ENCODE assay signal across 21 mouse cellular contexts in genomic region chr17:23653324-23653723, GRCm38 (mm10). TPM values are rescaled to one million over a fixed set of nuclear protein-coding genes. Genes with fewer than 3 reads are reported as not detected.
A peak's percentile ranks its signal among the peaks of the same experiment; 100 is the strongest.
DNase-seq lines count a peak whose midpoint lies in the region; ATAC-seq and TF ChIP-seq lines count a peak whose summit lies in the region.
"Had no signal": no experiment of that assay in that cellular context is flagged by ENCODE, and none has a peak within 500 bp of the region (broad histone marks: within the 10 kb centered on the region; RNA-seq: fewer than 3 reads in every experiment).

No protein-coding gene starts in this region.

- TF ChIP-seq POLR2A in kidney, adult 2 months (IDR thresholded peaks at IDR 0.05; ENCODE audit: low read depth, low read length), result no peak

- no peak for DNase-seq in forebrain, postnatal 0 days
- DNase-seq in forebrain, embryonic 10.5 days (ENCODE audit: extremely low spot score, low spot score), result no peak
- no peak for DNase-seq in kidney, postnatal 0 days (ENCODE audit: low spot score)
- no peak for DNase-seq in kidney, adult 2 months
- DNase-seq in MN1 (ENCODE audit: low spot score), result peak; percentile 30
- DNase-seq in thymus, postnatal 25 days, result no peak
- DNase-seq in left cerebral cortex, postnatal 25 days (ENCODE audit: low spot score in 2 of 2), result no peak
- DNase-seq: adrenal gland, postnatal 10 days; cerebellum, adult 11 months; cerebellum, adult 8-10 months; cerebellum, postnatal 14 days; gastrocnemius, postnatal 10 days; heart, postnatal 10 days; heart, postnatal 4 days had no signal

- 75% methylated on average over 1 of the region's 2 CpGs for WGBS in forebrain, postnatal 0 days
- WGBS in forebrain, embryonic 10.5 days, result 86% methylated on average over 2 of the region's 2 CpGs
- 93% methylated on average over 1 of the region's 2 CpGs for WGBS in kidney, postnatal 0 days
- WGBS in kidney, adult 2 months, result 80% methylated on average over 2 of the region's 2 CpGs

- intact Hi-C loops in left cerebral cortex, postnatal 25 days (cut with DNase I), result no loop called here

- no peak for ATAC-seq in forebrain, postnatal 0 days
- ATAC-seq in kidney, postnatal 0 days (replicated peaks; ENCODE audit: low FRiP score, low read depth), result no peak
- ATAC-seq in megakaryocyte, adult 5-6 weeks (ENCODE audit: poor library complexity, severe bottlenecking), result peak; percentile 53; the same call in 1 of the 2 replicates
- ATAC-seq: forebrain, embryonic 15.5 days; intestine, embryonic 16.5 days had no signal

- no peak overlapping the region for H3K9ac ChIP-seq in forebrain, postnatal 0 days
- H3K9ac ChIP-seq in kidney, postnatal 0 days (ENCODE audit: low read depth, low read length), result no peak overlapping the region
- H3K9ac ChIP-seq: embryonic facial prominence, embryonic 15.5 days; forebrain, embryonic 15.5 days; hindbrain, embryonic 13.5 days had no signal

- H3K4me2 ChIP-seq in forebrain, postnatal 0 days (ENCODE audit: low read depth), result no peak overlapping the region
- no peak overlapping the region for H3K4me2 ChIP-seq in kidney, postnatal 0 days (ENCODE audit: low read length)
- H3K4me2 ChIP-seq: embryonic facial prominence, embryonic 15.5 days; forebrain, embryonic 15.5 days; hindbrain, embryonic 13.5 days had no signal

- no peaks in the 10 kb centered on the region for H3K36me3 ChIP-seq in forebrain, postnatal 0 days (ENCODE audit: insufficient read depth)
- H3K36me3 ChIP-seq in forebrain, embryonic 10.5 days (replicated peaks), result no peaks in the 10 kb centered on the region
- H3K36me3 ChIP-seq in kidney, postnatal 0 days (ENCODE audit: insufficient read depth, low read length), result no peaks in the 10 kb centered on the region
- H3K36me3 ChIP-seq in kidney, adult 2 months (ENCODE audit: control insufficient read depth, insufficient read depth, low read length), result no peaks in the 10 kb centered on the region
- H3K36me3 ChIP-seq: embryonic facial prominence, embryonic 15.5 days; forebrain, embryonic 15.5 days; hindbrain, embryonic 13.5 days had no signal

- TF ChIP-seq CTCF in forebrain, postnatal 0 days (IDR thresholded peaks at IDR 0.05; ENCODE audit: low read depth), result peak; percentile 21; the same call in 1 of the 2 replicates
- TF ChIP-seq CTCF in kidney, postnatal 0 days (IDR thresholded peaks at IDR 0.05; ENCODE audit: low read depth), result peak; percentile 44
- no peak for TF ChIP-seq CTCF in kidney, adult 2 months (conservative IDR thresholded peaks at IDR 0.05; ENCODE audit: insufficient read depth, insufficient read length, low read depth, low read length)

- H3K9me3 ChIP-seq in forebrain, postnatal 0 days (ENCODE audit: low read length), result no peaks in the 10 kb centered on the region
- H3K9me3 ChIP-seq in forebrain, embryonic 10.5 days, result no peaks in the 10 kb centered on the region
- no peaks in the 10 kb centered on the region for H3K9me3 ChIP-seq in kidney, postnatal 0 days (replicated peaks; ENCODE audit: low read length)
- H3K9me3 ChIP-seq: embryonic facial prominence, embryonic 15.5 days; forebrain, embryonic 15.5 days; hindbrain, embryonic 13.5 days had no signal

- H3K27me3 ChIP-seq in forebrain, postnatal 0 days (ENCODE audit: insufficient read depth, low read length), result no peaks in the 10 kb centered on the region
- H3K27me3 ChIP-seq in forebrain, embryonic 10.5 days (ENCODE audit: poor library complexity, severe bottlenecking), result no peaks in the 10 kb centered on the region; the same call in 1 of the 2 replicates
- H3K27me3 ChIP-seq in kidney, postnatal 0 days (ENCODE audit: insufficient read depth, low read length), result no peaks in the 10 kb centered on the region
- no peaks in the 10 kb centered on the region for H3K27me3 ChIP-seq in kidney, adult 2 months (replicated peaks; ENCODE audit: control insufficient read depth, insufficient read depth, low read length)
- H3K27me3 ChIP-seq: embryonic facial prominence, embryonic 15.5 days; forebrain, embryonic 15.5 days had no signal

- H3K4me1 ChIP-seq in forebrain, postnatal 0 days (ENCODE audit: insufficient read depth), result no peaks in the 10 kb centered on the region
- H3K4me1 ChIP-seq in forebrain, embryonic 10.5 days, result no peaks in the 10 kb centered on the region
- no peaks in the 10 kb centered on the region for H3K4me1 ChIP-seq in kidney, postnatal 0 days (replicated peaks; ENCODE audit: insufficient read depth, low read length)
- no peaks in the 10 kb centered on the region for H3K4me1 ChIP-seq in kidney, adult 2 months (ENCODE audit: control insufficient read depth, insufficient read depth, low read length)
- H3K4me1 ChIP-seq: embryonic facial prominence, embryonic 15.5 days; forebrain, embryonic 15.5 days; hindbrain, embryonic 13.5 days had no signal

- no peak overlapping the region for H3K27ac ChIP-seq in forebrain, postnatal 0 days (ENCODE audit: low read depth, low read length)
- H3K27ac ChIP-seq in forebrain, embryonic 10.5 days, result no peak overlapping the region
- H3K27ac ChIP-seq in kidney, postnatal 0 days, result no peak overlapping the region
- no peak overlapping the region for H3K27ac ChIP-seq in kidney, adult 2 months (ENCODE audit: insufficient read depth, low read depth, low read length)
- H3K27ac ChIP-seq: embryonic facial prominence, embryonic 15.5 days; forebrain, embryonic 15.5 days; hindbrain, embryonic 13.5 days had no signal

- no peak overlapping the region for H3K4me3 ChIP-seq in forebrain, postnatal 0 days (ENCODE audit: low read depth, low read length)
- H3K4me3 ChIP-seq in forebrain, embryonic 10.5 days, result no peak overlapping the region
- no peak overlapping the region for H3K4me3 ChIP-seq in kidney, postnatal 0 days (replicated peaks; ENCODE audit: low read depth, low read length)
- no peak overlapping the region for H3K4me3 ChIP-seq in kidney, adult 2 months (ENCODE audit: insufficient read depth, low read depth, low read length)
- H3K4me3 ChIP-seq: embryonic facial prominence, embryonic 15.5 days; erythroblast, embryonic 14.5 days; forebrain, embryonic 15.5 days; hindbrain, embryonic 13.5 days had no signal

RNA-seq across cellular contexts. Expression of gene Bicdl2, which starts 7.0 kb away (rescaled TPM):
- total RNA-seq in forebrain, postnatal 0 days (2014; rRNA removed), result 0.14 TPM in 1 of 2 replicates, not detected in the other
- polyA plus RNA-seq in forebrain, postnatal 0 days (2015; fragmentation: Nextera tagmentation; extraction: Ambion mirVana), result 0.12 TPM in 1 of 2 replicates, not detected in the other
- 0.27 and 0.37 TPM in 2 replicates for polyA plus RNA-seq in forebrain, embryonic 10.5 days (2016; fragmentation: Nextera tagmentation; extraction: Ambion mirVana)
- polyA plus RNA-seq in kidney, postnatal 0 days (2015; fragmentation: Nextera tagmentation; extraction: Ambion mirVana), result 2.1 and 2.4 TPM in 2 replicates
- 1.7 TPM in 2 replicates for polyA plus RNA-seq in kidney, adult 2 months (2012; rRNA removed)
- total RNA-seq in megakaryocyte, adult 5-6 weeks (2015), result not detected in 2 replicates
- total RNA-seq in megakaryocyte, adult 5-6 weeks (2017), result 0.45 TPM in 1 of 2 replicates, not detected in the other
- not detected for total RNA-seq in left cerebral cortex, postnatal 25 days (2021)
- total RNA-seq: adrenal gland, postnatal 10 days; gastrocnemius, postnatal 10 days; heart, postnatal 10 days had no signal
- polyA plus RNA-seq: erythroblast, embryonic 14.5 days; forebrain, embryonic 15.5 days; frontal cortex, adult 2 months had no signal

RNA-seq across cellular contexts. Expression of gene Mmp25, which starts 8.2 kb away (rescaled TPM):
- total RNA-seq in forebrain, postnatal 0 days (2014; rRNA removed), result 0.31 and 0.48 TPM in 2 replicates
- 0.91 and 1.1 TPM in 2 replicates for polyA plus RNA-seq in forebrain, postnatal 0 days (2015; fragmentation: Nextera tagmentation; extraction: Ambion mirVana)
- 0.77 and 0.84 TPM in 2 replicates for polyA plus RNA-seq in forebrain, embryonic 10.5 days (2016; fragmentation: Nextera tagmentation; extraction: Ambion mirVana)
- polyA plus RNA-seq in kidney, postnatal 0 days (2015; fragmentation: Nextera tagmentation; extraction: Ambion mirVana), result 0.66 and 0.92 TPM in 2 replicates
- 0.18 and 0.38 TPM in 2 replicates for polyA plus RNA-seq in kidney, adult 2 months (2012; rRNA removed)
- total RNA-seq in megakaryocyte, adult 5-6 weeks (2015), result 22.6 and 32.1 TPM in 2 replicates
- total RNA-seq in megakaryocyte, adult 5-6 weeks (2017), result 14.0 and 19.5 TPM in 2 replicates
- total RNA-seq in left cerebral cortex, postnatal 25 days (2021), result under 1 TPM; 0.32 to 0.34 TPM
- polyA plus RNA-seq: erythroblast, embryonic 14.5 days had no signal

RNA-seq across cellular contexts. Expression of gene Hcfc1r1, which starts 20.1 kb away (rescaled TPM):
- 82.3 and 84.6 TPM in 2 replicates for total RNA-seq in forebrain, postnatal 0 days (2014; rRNA removed)
- 198 and 215 TPM in 2 replicates for polyA plus RNA-seq in forebrain, postnatal 0 days (2015; fragmentation: Nextera tagmentation; extraction: Ambion mirVana)
- 28.0 and 29.0 TPM in 2 replicates for polyA plus RNA-seq in forebrain, embryonic 10.5 days (2016; fragmentation: Nextera tagmentation; extraction: Ambion mirVana)
- 116 and 120 TPM in 2 replicates for polyA plus RNA-seq in kidney, postnatal 0 days (2015; fragmentation: Nextera tagmentation; extraction: Ambion mirVana)
- polyA plus RNA-seq in kidney, adult 2 months (2012; rRNA removed), result 367 and 378 TPM in 2 replicates
- 67.4 and 97.1 TPM in 2 replicates for total RNA-seq in megakaryocyte, adult 5-6 weeks (2015)
- 38.1 and 52.4 TPM in 2 replicates for total RNA-seq in megakaryocyte, adult 5-6 weeks (2017)
- total RNA-seq in left cerebral cortex, postnatal 25 days (2021), result 100 to 1,000 TPM; 127 to 129 TPM

RNA-seq across cellular contexts. Expression of gene Thoc6, which starts 20.4 kb away (rescaled TPM):
- total RNA-seq in forebrain, postnatal 0 days (2014; rRNA removed), result 14.7 and 18.2 TPM in 2 replicates
- polyA plus RNA-seq in forebrain, postnatal 0 days (2015; fragmentation: Nextera tagmentation; extraction: Ambion mirVana), result 18.0 and 21.1 TPM in 2 replicates
- polyA plus RNA-seq in forebrain, embryonic 10.5 days (2016; fragmentation: Nextera tagmentation; extraction: Ambion mirVana), result 77.8 and 78.8 TPM in 2 replicates
- 32.3 and 35.5 TPM in 2 replicates for polyA plus RNA-seq in kidney, postnatal 0 days (2015; fragmentation: Nextera tagmentation; extraction: Ambion mirVana)
- 14.2 and 15.7 TPM in 2 replicates for polyA plus RNA-seq in kidney, adult 2 months (2012; rRNA removed)
- total RNA-seq in megakaryocyte, adult 5-6 weeks (2015), result 26.5 and 26.8 TPM in 2 replicates
- total RNA-seq in megakaryocyte, adult 5-6 weeks (2017), result 38.5 and 45.2 TPM in 2 replicates
- 1 to 10 TPM; 5.2 to 7.4 TPM for total RNA-seq in left cerebral cortex, postnatal 25 days (2021)

RNA-seq across cellular contexts. Expression of gene Tnfrsf12a, which starts 23.9 kb away (rescaled TPM):
- total RNA-seq in forebrain, postnatal 0 days (2014; rRNA removed), result 1.4 and 3.9 TPM in 2 replicates
- 2.0 and 3.6 TPM in 2 replicates for polyA plus RNA-seq in forebrain, postnatal 0 days (2015; fragmentation: Nextera tagmentation; extraction: Ambion mirVana)
- polyA plus RNA-seq in forebrain, embryonic 10.5 days (2016; fragmentation: Nextera tagmentation; extraction: Ambion mirVana), result 3.9 and 4.6 TPM in 2 replicates
- polyA plus RNA-seq in kidney, postnatal 0 days (2015; fragmentation: Nextera tagmentation; extraction: Ambion mirVana), result 47.0 and 50.0 TPM in 2 replicates
- 10.0 and 14.4 TPM in 2 replicates for polyA plus RNA-seq in kidney, adult 2 months (2012; rRNA removed)
- 1.8 and 5.8 TPM in 2 replicates for total RNA-seq in megakaryocyte, adult 5-6 weeks (2015)
- total RNA-seq in megakaryocyte, adult 5-6 weeks (2017), result 5.9 and 7.7 TPM in 2 replicates
- total RNA-seq in left cerebral cortex, postnatal 25 days (2021), result 10 to 100 TPM; 10.3 to 13.5 TPM
